Mouse (Mus musculus): ENCODE measurements at regions not wholly inside any gene's neighbourhood (a gene's known extent, or its start where the extent isn't known, plus 50 kb on each side); places are given as distances from the start of the nearest gene placed in this dataset.
"Not testable (repeated sequence)": the region's sequence is repeated elsewhere in the genome, so short reads cannot be mapped to it uniquely, and the experiment has no call there.

GRCm38 (mm10) chr12:77088452-77088851 lies 126.5 kb upstream of the Max start:
- Histone ChIP-seq H3K27ac (replicated peaks) (no peak overlapping the region), H3K4me2 (replicated peaks) (no peak overlapping the region), H3K36me3 (no peaks in the 10 kb centered on the region), H3K9ac (no peak overlapping the region), H3K27me3 (no peaks in the 10 kb centered on the region), H3K9me3 (replicated peaks) (no peaks in the 10 kb centered on the region), H3K4me3 (replicated peaks) (no peak overlapping the region), H3K4me1 (0 out of 2 replicates have a peak, but pooled peaks cover 7% of the 10 kb centered on the region)
- ATAC-seq (ENCODE audit: insufficient number of reproducible peaks, low FRiP score, low TSS enrichment, low read depth): no peak
- WGBS: 64% methylated on average over 2 of the region's 2 CpGs

- not testable (repeated sequence) for H3K9ac ChIP-seq; H3K4me3 ChIP-seq (replicated peaks); H3K36me3 ChIP-seq; H3K4me2 ChIP-seq (replicated peaks); H3K9me3 ChIP-seq (replicated peaks); ATAC-seq (ENCODE audit: insufficient number of reproducible peaks, low FRiP score, low TSS enrichment, low read depth); H3K27me3 ChIP-seq; H3K4me1 ChIP-seq; H3K27ac ChIP-seq (replicated peaks)
- WGBS: 100% methylated on average over 1 of the region's 1 CpGs
These were observed 124.9 kb upstream of the Max start for GRCm38 (mm10) chr12:77086931-77087330.

GRCm38 (mm10) chr12:77085894-77086293 lies 123.9 kb upstream of the Max start:
- Histone ChIP-seq H3K27ac (replicated peaks) (no peak overlapping the region), H3K9me3 (replicated peaks) (no peaks in the 10 kb centered on the region), H3K36me3 (no peaks in the 10 kb centered on the region), H3K4me2 (replicated peaks) (no peak overlapping the region), H3K4me3 (replicated peaks) (no peak overlapping the region), H3K4me1 (no peaks in the 10 kb centered on the region), H3K9ac (no peak overlapping the region), H3K27me3 (no peaks in the 10 kb centered on the region)
- WGBS: 87% methylated on average over 5 of the region's 5 CpGs
- no peak for ATAC-seq (ENCODE audit: insufficient number of reproducible peaks, low FRiP score, low TSS enrichment, low read depth)

- Histone ChIP-seq H3K4me3 (replicated peaks) (no peak overlapping the region), H3K27me3 (no peaks in the 10 kb centered on the region), H3K4me2 (replicated peaks) (no peak overlapping the region), H3K9ac (no peak overlapping the region), H3K36me3 (no peaks in the 10 kb centered on the region), H3K4me1 (no peaks in the 10 kb centered on the region), H3K27ac (replicated peaks) (no peak overlapping the region), H3K9me3 (replicated peaks) (no peaks in the 10 kb centered on the region)
- ATAC-seq (ENCODE audit: insufficient number of reproducible peaks, low FRiP score, low TSS enrichment, low read depth): no peak
- 55% methylated on average over 7 of the region's 7 CpGs for WGBS
These were observed 123.2 kb upstream of the Max start for GRCm38 (mm10) chr12:77085244-77085643.

- Histone ChIP-seq H3K27ac (replicated peaks) (no peak overlapping the region), H3K4me2 (replicated peaks) (no peak overlapping the region), H3K9me3 (replicated peaks) (no peaks in the 10 kb centered on the region), H3K4me3 (replicated peaks) (no peak overlapping the region), H3K4me1 (no peaks in the 10 kb centered on the region), H3K36me3 (no peaks in the 10 kb centered on the region), H3K27me3 (no peaks in the 10 kb centered on the region), H3K9ac (no peak overlapping the region)
- ATAC-seq (ENCODE audit: insufficient number of reproducible peaks, low FRiP score, low TSS enrichment, low read depth): no peak
- 91% methylated on average over 5 of the region's 5 CpGs for WGBS
These were observed 122.7 kb upstream of the Max start for GRCm38 (mm10) chr12:77084744-77085143.

GRCm38 (mm10) chr12:77084343-77084742 lies 122.3 kb upstream of the Max start:
- ATAC-seq (ENCODE audit: insufficient number of reproducible peaks, low FRiP score, low TSS enrichment, low read depth): no peak
- no peaks in the 10 kb centered on the region for H3K27me3 ChIP-seq
- no peak overlapping the region for H3K9ac ChIP-seq
- H3K36me3 ChIP-seq: no peaks in the 10 kb centered on the region
- H3K4me3 ChIP-seq (replicated peaks): no peak overlapping the region
- H3K4me1 ChIP-seq: no peaks in the 10 kb centered on the region
- H3K27ac ChIP-seq (replicated peaks): no peak overlapping the region
- 80% methylated on average over 1 of the region's 1 CpGs for WGBS
- H3K9me3 ChIP-seq (replicated peaks): no peaks in the 10 kb centered on the region
- no peak overlapping the region for H3K4me2 ChIP-seq (replicated peaks)

GRCm38 (mm10) chr12:77083760-77084159 lies 121.8 kb upstream of the Max start:
- Histone ChIP-seq H3K36me3 (no peaks in the 10 kb centered on the region), H3K4me3 (replicated peaks) (no peak overlapping the region), H3K4me1 (no peaks in the 10 kb centered on the region), H3K9ac (no peak overlapping the region), H3K27ac (replicated peaks) (no peak overlapping the region), H3K27me3 (no peaks in the 10 kb centered on the region), H3K4me2 (replicated peaks) (no peak overlapping the region), H3K9me3 (replicated peaks) (no peaks in the 10 kb centered on the region)
- 73% methylated on average over 6 of the region's 6 CpGs for WGBS
- ATAC-seq (ENCODE audit: insufficient number of reproducible peaks, low FRiP score, low TSS enrichment, low read depth): no peak

GRCm38 (mm10) chr12:77081774-77082173 lies 119.8 kb upstream of the Max start:
- H3K9me3 ChIP-seq (replicated peaks): no peaks in the 10 kb centered on the region
- no peaks in the 10 kb centered on the region for H3K4me1 ChIP-seq
- no peak for ATAC-seq (ENCODE audit: insufficient number of reproducible peaks, low FRiP score, low TSS enrichment, low read depth)
- H3K4me3 ChIP-seq (replicated peaks): no peak overlapping the region
- 78% methylated on average over 2 of the region's 2 CpGs for WGBS
- H3K36me3 ChIP-seq: no peaks in the 10 kb centered on the region
- H3K9ac ChIP-seq: no peak overlapping the region
- no peaks in the 10 kb centered on the region for H3K27me3 ChIP-seq
- no peak overlapping the region for H3K27ac ChIP-seq (replicated peaks)
- no peak overlapping the region for H3K4me2 ChIP-seq (replicated peaks)

- H3K36me3 ChIP-seq: no peaks in the 10 kb centered on the region
- H3K4me2 ChIP-seq (replicated peaks): no peak overlapping the region
- no peak overlapping the region for H3K9ac ChIP-seq
- H3K4me3 ChIP-seq (replicated peaks): no peak overlapping the region
- H3K27ac ChIP-seq (replicated peaks): no peak overlapping the region
- H3K9me3 ChIP-seq (replicated peaks): no peaks in the 10 kb centered on the region
- WGBS: 60% methylated on average over 3 of the region's 3 CpGs
- H3K4me1 ChIP-seq: no peaks in the 10 kb centered on the region
- no peaks in the 10 kb centered on the region for H3K27me3 ChIP-seq
- no peak for ATAC-seq (ENCODE audit: insufficient number of reproducible peaks, low FRiP score, low TSS enrichment, low read depth)
These were observed 117.5 kb upstream of the Max start for GRCm38 (mm10) chr12:77079481-77079880.

GRCm38 (mm10) chr12:77076678-77077077 lies 114.7 kb upstream of the Max start:
- WGBS: 87% methylated on average over 5 of the region's 5 CpGs
- no peak overlapping the region for H3K27ac ChIP-seq (replicated peaks)
- ATAC-seq (ENCODE audit: insufficient number of reproducible peaks, low FRiP score, low TSS enrichment, low read depth): no peak

GRCm38 (mm10) chr12:77074602-77075001 lies 112.6 kb upstream of the Max start:
- 68% methylated on average over 2 of the region's 2 CpGs for WGBS
- Histone ChIP-seq H3K27ac (replicated peaks) (no peak overlapping the region), H3K4me3 (replicated peaks) (no peak overlapping the region), H3K4me1 (no peaks in the 10 kb centered on the region), H3K27me3 (no peaks in the 10 kb centered on the region), H3K4me2 (replicated peaks) (no peak overlapping the region), H3K9me3 (replicated peaks) (no peaks in the 10 kb centered on the region), H3K9ac (no peak overlapping the region), H3K36me3 (no peaks in the 10 kb centered on the region)
- ATAC-seq (ENCODE audit: insufficient number of reproducible peaks, low FRiP score, low TSS enrichment, low read depth): no peak

More at GRCm38 (mm10) chr12:77076678-77077077, 114.7 kb upstream of the Max start:
- no peaks in the 10 kb centered on the region for H3K9me3 ChIP-seq (replicated peaks)
- no peak overlapping the region for H3K4me3 ChIP-seq (replicated peaks)
- H3K4me1 ChIP-seq: no peaks in the 10 kb centered on the region
- H3K9ac ChIP-seq: no peak overlapping the region
- no peaks in the 10 kb centered on the region for H3K36me3 ChIP-seq
- H3K4me2 ChIP-seq (replicated peaks): no peak overlapping the region
- no peaks in the 10 kb centered on the region for H3K27me3 ChIP-seq

GRCm38 (mm10) chr12:77071700-77072099 lies 109.7 kb upstream of the Max start:
- H3K4me2 ChIP-seq (replicated peaks): no peak overlapping the region
- whole genome bisulfite sequencing: 79% methylated on average over 1 of the region's 1 CpGs
- H3K4me1 ChIP-seq: no peaks in the 10 kb centered on the region
- no peaks in the 10 kb centered on the region for H3K27me3 ChIP-seq
- no peak overlapping the region for H3K4me3 ChIP-seq (replicated peaks)
- no peak for ATAC-seq (ENCODE audit: insufficient number of reproducible peaks, low FRiP score, low TSS enrichment, low read depth)
- H3K36me3 ChIP-seq: no peaks in the 10 kb centered on the region
- no peaks in the 10 kb centered on the region for H3K9me3 ChIP-seq (replicated peaks)
- H3K27ac ChIP-seq (replicated peaks): no peak overlapping the region
- no peak overlapping the region for H3K9ac ChIP-seq

Data from embryonic facial prominence, embryonic 15.5 days (tissue).